Mouse (Mus musculus) stomach, postnatal 0 days (tissue): Measurements from ENCODE around the gene Cd83. TPM values are rescaled to one million over a fixed set of nuclear protein-coding genes. Genes with fewer than 3 reads are reported as not detected.

Source experiments
- ATAC-seq: fragments of 200-750 bp; cut with Nextera tagmentation; 2 replicates; pipeline ENCODE4 v1.8.0; 2017; ENCODE audit not compliant: low FRiP score, low TSS enrichment
- DNase-seq: peaks from one replicate; pipeline ENCODE4 v3.0.0-alpha.2; 2016; ENCODE audit warnings: low spot score
- H3K27ac ChIP-seq: fragments of 300-500 bp; sonication (generic); replicated peaks from 2 replicates; pipeline ENCODE4 v1.5.1; 2014; ENCODE audit warnings: mild to moderate bottlenecking, control low read depth
- H3K27me3 ChIP-seq: fragments of 300-500 bp; sonication (generic); 2 replicates; pipeline ENCODE4 v1.6.1; 2014; ENCODE audit warnings: low read length; ENCODE audit not compliant: control insufficient read depth, insufficient read depth
- H3K36me3 ChIP-seq: fragments of 300-500 bp; sonication (generic); 2 replicates; pipeline ENCODE4 v1.6.1; 2014; ENCODE audit warnings: low read length, mixed read lengths; ENCODE audit not compliant: control insufficient read depth, insufficient read depth
- H3K4me1 ChIP-seq: fragments of 300-500 bp; sonication (generic); replicated peaks from 2 replicates; pipeline ENCODE4 v1.6.1; 2014; ENCODE audit warnings: antibody characterized with exemption; ENCODE audit not compliant: control insufficient read depth, insufficient read depth
- H3K4me2 ChIP-seq: fragments of 300-500 bp; sonication (generic); replicated peaks from 2 replicates; pipeline ENCODE4 v1.6.1; 2014; ENCODE audit warnings: low read depth, mild to moderate bottlenecking, control low read depth, moderate library complexity
- H3K4me3 ChIP-seq: fragments of 300-500 bp; sonication (generic); 2 replicates; pipeline ENCODE4 v1.5.1; 2014; ENCODE audit warnings: low read depth, low read length, control low read depth
- H3K9ac ChIP-seq: fragments of 300-500 bp; sonication (generic); 2 replicates; pipeline ENCODE4 v1.6.1; 2014; ENCODE audit warnings: mild to moderate bottlenecking, low read length, control low read depth, mixed read lengths
- H3K9me3 ChIP-seq: fragments of 300-500 bp; sonication (generic); 2 replicates; pipeline ENCODE4 v1.6.1; 2016; ENCODE audit warnings: low read length; ENCODE audit not compliant: control insufficient read depth
- CTCF ChIP-seq: IDR thresholded peaks from 2 replicates; pipeline ENCODE4 v1.5.1; 2016; ENCODE audit warnings: antibody characterized with exemption, low read depth, mild to moderate bottlenecking, moderate library complexity
- EP300 ChIP-seq: optimal IDR thresholded peaks from 2 replicates; pipeline ENCODE3; 2016; ENCODE audit warnings: antibody characterized with exemption
- WGBS: fragments of 180-500 bp; shearing (Covaris S2); extraction: QIAGEN DNeasy Blood & Tissue Kit; methylation state at CpG from one replicate; pipeline ENCODE4 v1.1.7; 2014; 5-methylcytosine and 5-hydroxymethylcytosine counted together
- polyA plus RNA-seq: library from polyadenylated mRNA; unstranded; fragments of >200 nt; fragmentation: Nextera tagmentation; extraction: Ambion mirVana; gene quantifications from 2 replicates; pipeline ENCODE4 v1.2.1, GENCODE M21; 2015

Cd83 gene
- polyA plus RNA-seq, 1 experiment from 2014 or later = 2.1 TPM

DNA sequence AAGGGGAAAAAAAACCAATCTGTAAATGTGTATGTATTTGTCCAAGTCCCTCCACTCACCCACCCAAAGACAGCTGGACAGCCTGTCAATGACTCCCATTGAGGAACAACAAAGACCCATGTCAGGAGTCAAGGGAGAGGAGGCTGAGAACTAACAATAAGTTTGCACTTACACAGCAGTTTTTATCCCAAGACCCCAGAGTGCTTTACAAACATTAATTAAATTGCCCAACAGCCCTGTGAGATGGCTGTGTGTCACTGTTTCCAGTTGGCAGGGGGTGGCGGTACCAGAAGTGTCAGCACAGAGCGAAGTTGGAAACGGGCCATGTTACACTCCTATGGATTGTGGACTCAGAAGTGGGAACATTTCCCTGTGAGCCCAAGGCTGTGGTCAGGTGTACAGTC lies 22.7 kb downstream of the Cd83 start:
- ATAC-seq = peak; percentile 65; the same call in 1 of the 2 replicates
- no peak overlapping the region for H3K27ac ChIP-seq

DNA sequence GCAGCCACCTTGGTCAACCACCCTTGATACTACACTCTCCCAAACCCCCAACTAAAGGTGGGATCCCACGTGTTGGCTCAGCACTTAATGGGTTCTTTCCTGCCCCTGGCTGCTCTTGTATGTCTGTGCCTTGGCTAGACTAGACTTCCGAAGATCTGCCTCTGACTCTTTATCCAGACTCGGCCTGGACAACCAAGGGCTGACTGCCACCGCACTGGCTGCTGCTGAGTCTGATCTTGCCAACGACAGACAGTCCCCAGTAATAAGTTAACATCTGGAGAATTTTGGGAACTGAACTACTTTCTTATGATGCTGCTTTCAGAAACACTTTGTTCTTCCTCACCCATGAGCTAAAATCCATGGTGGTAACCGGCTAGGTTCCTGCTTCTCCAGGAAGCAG lies 26.0 kb downstream of the Cd83 start:
- Histone ChIP-seq H3K36me3 (no peaks in the 10 kb centered on the region), H3K9ac (no peak overlapping the region), H3K4me1 (no peaks in the 10 kb centered on the region), H3K27ac (no peak overlapping the region), H3K9me3 (no peaks in the 10 kb centered on the region), H3K27me3 (no peaks in the 10 kb centered on the region), H3K4me2 (no peak overlapping the region), H3K4me3 (no peak overlapping the region)
- ATAC-seq (no peak), DNase-seq (no peak)
- TF ChIP-seq CTCF = no peak
- 82% methylated on average over 6 of the region's 6 CpGs for whole genome bisulfite sequencing

More for the DNA sequence above, 22.7 kb downstream of the Cd83 start:
- Histone ChIP-seq H3K27me3 (no peaks in the 10 kb centered on the region), H3K4me1 (no peaks in the 10 kb centered on the region), H3K9me3 (no peaks in the 10 kb centered on the region), H3K9ac (no peak overlapping the region), H3K4me3 (no peak overlapping the region), H3K4me2 (no peak overlapping the region), H3K36me3 (no peaks in the 10 kb centered on the region)
- WGBS = 60% methylated on average over 3 of the region's 3 CpGs
- peak; percentile 42 for DNase-seq
- no peak for TF ChIP-seq EP300
- no peak for TF ChIP-seq CTCF

DNA sequence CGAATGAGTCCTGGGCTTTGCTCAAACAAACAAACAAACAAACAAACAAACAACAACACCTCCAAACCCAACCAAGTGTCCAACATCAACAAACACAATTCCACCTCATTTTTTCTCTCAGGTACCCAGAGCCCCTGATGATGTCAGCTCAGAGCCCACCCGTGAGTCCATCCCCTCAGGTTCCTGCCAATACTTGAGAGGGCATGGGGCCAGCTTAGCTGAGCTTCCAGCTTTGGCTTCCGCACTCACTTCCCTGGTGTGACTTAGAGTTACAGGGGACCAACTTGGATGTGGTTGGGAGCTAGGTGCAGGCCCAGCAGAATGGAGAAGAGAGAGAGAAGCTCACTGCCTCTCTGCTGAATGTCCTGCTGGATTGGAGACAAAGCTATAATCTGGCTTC lies 27.3 kb downstream of the Cd83 start:
- Histone ChIP-seq H3K9ac (no peak overlapping the region), H3K9me3 (no peaks in the 10 kb centered on the region), H3K4me2 (no peak overlapping the region), H3K4me3 (no peak overlapping the region), H3K27ac (no peak overlapping the region), H3K4me1 (no peaks in the 10 kb centered on the region), H3K27me3 (no peaks in the 10 kb centered on the region), H3K36me3 (no peaks in the 10 kb centered on the region)
- no peak for DNase-seq
- ATAC-seq = no peak
- no peak for TF ChIP-seq EP300
- TF ChIP-seq CTCF = no peak
- WGBS = 87% methylated on average over 3 of the region's 3 CpGs

DNA sequence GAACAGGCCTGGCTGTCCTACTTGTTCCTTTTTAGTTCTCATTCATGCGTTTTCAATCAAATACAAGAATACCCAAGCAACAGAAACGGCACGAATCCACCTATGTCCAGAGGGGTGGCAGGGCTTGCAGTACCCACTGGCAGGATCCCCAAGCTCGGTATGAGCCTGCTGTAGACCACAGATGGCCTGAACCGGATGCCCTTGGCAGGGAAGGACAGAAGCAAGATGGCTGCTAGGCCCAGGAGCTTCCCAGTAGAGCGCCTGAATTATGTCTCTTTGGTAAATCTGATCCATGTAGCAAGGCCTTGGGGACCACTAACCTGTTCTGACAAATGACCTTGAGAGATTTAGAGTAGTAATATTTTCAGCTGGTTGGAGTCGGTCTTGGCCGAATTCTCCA lies 28.9 kb downstream of the Cd83 start:
- Histone ChIP-seq H3K27ac (no peak overlapping the region), H3K4me2 (no peak overlapping the region), H3K9me3 (no peaks in the 10 kb centered on the region), H3K36me3 (no peaks in the 10 kb centered on the region), H3K9ac (no peak overlapping the region), H3K4me1 (no peaks in the 10 kb centered on the region), H3K27me3 (no peaks in the 10 kb centered on the region), H3K4me3 (no peak overlapping the region)
- TF ChIP-seq CTCF (no peak), EP300 (no peak)
- DNase-seq (no peak), ATAC-seq (no peak)
- WGBS = 93% methylated on average over 8 of the region's 8 CpGs

DNA sequence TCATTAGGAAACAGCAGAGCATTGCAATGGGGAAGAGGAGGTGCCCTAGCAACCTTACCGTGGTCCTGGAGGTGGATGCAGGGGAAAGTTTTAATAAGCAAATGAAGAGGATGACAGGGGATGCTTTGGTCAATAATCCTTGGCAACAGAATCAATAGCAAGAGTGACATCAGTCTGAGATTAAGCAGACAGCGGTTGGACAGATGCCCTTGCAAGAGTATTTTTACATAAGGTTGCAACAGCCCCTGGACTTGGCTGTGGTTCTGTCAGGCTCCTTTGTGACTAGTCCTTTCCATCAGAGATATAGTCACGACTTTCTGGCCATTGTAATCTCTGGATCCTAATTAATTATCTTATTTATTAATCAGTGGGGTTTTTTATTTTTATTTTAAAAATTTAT lies 32.9 kb downstream of the Cd83 start:
- WGBS = 70% methylated on average over 3 of the region's 3 CpGs
- ATAC-seq = no peak
- no peak overlapping the region for H3K9ac ChIP-seq

DNA sequence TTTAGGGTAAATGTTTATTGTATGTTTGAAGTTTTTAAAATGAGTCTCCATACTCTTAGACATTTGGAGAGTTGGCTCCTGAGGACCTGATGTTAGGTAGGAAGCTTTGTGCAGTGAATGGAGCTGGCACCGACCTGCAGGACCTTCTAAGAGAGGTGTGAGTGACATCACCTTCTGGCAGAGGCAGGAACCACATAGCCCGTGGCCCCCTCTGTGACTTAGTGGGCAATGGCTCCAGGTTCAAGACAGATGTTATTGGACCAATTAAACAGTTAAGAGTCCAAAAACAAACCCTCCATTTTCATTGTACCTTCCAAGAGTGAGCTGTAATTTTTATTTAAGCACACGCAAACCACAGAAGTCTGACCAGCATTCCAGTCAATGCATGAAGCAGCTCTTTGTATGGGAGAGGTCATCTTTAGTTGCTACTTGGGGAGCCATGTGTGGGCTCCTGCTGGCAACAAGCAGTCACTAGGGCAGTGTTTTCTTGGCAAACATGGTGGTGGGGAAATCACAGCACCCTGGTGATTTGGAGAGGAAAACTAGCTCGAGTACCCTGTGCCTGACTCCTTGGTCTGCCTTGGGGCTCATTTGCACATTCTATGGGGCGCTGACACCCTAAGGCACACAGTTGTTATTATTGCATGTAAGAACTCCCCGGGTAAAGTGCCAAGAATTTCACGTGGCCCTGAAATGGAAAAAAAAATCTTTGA lies 33.9 kb downstream of the Cd83 start:
- TF ChIP-seq EP300 (no peak), CTCF (no peak)
- Histone ChIP-seq H3K4me2 (no peak overlapping the region), H3K4me3 (no peak overlapping the region), H3K4me1 (no peaks in the 10 kb centered on the region), H3K27ac (no peak overlapping the region), H3K9me3 (no peaks in the 10 kb centered on the region), H3K36me3 (no peaks in the 10 kb centered on the region), H3K9ac (no peak overlapping the region), H3K27me3 (no peaks in the 10 kb centered on the region)
- ATAC-seq (no peak), DNase-seq (no peak)
- WGBS = 59% methylated on average over 7 of the region's 7 CpGs

More for the DNA sequence above, 32.9 kb downstream of the Cd83 start:
- no peak for TF ChIP-seq EP300
- no peak for TF ChIP-seq CTCF
- no peak for DNase-seq
- H3K27ac ChIP-seq = no peak overlapping the region
- H3K9me3 ChIP-seq = no peaks in the 10 kb centered on the region
- no peak overlapping the region for H3K4me3 ChIP-seq
- H3K36me3 ChIP-seq = no peaks in the 10 kb centered on the region
- H3K27me3 ChIP-seq = no peaks in the 10 kb centered on the region
- H3K4me1 ChIP-seq = no peaks in the 10 kb centered on the region
- no peak overlapping the region for H3K4me2 ChIP-seq
